Mouse (Mus musculus): ENCODE data around the gene Olfr99.
"Not testable (repeated sequence)": the region's sequence is repeated elsewhere in the genome, so short reads cannot be mapped to it uniquely, and the experiment has no call there.

Olfr99 gene

GRCm38 (mm10) chr17:37283360-37283759 lies at the start of gene Olfr99:
TSS of gene Olfr99 (minus strand) at chr17:37283460.
- DNase-seq, result no peak

GRCm38 (mm10) chr17:37316954-37317353 lies 33.7 kb upstream of the Olfr99 start, which contains the start of gene Olfr102:
TSS of gene Olfr102 (minus strand) at chr17:37317054.
- no peak for DNase-seq

- no peak for DNase-seq
Measured at GRCm38 (mm10) chr17:37310146-37310699, 27.0 kb upstream of the Olfr99 start.

GRCm38 (mm10) chr17:37308483-37308882 lies 25.2 kb upstream of the Olfr99 start:
- DNase-seq, result no peak

DNA sequence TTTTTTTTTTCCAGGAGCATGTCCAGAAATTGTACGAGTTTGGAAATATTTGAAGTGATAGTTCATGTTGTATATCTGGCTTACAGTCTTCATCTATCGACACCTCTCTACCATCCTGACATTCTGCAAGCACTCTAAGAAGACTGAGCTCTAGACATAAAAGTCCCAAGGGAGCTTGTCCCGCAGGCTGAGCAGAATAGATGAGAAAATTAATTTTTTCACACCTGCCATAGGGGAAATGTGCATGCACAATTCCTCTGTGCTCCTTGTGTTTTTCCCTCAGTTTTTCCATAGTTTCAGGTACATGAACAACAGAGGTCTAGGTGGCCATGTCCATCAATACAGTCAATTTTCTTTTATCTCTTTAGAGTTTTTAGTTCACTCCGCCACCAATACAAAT lies 21.0 kb upstream of the Olfr99 start, which contains the start of gene Olfr101:
Gene Olfr101 (minus strand): TSS at position 101 of the 400 bp plus-strand sequence.
- no peak for DNase-seq

- no peak for DNase-seq
Measured at GRCm38 (mm10) chr17:37280331-37280730, 2.9 kb downstream of the Olfr99 start.

DNA sequence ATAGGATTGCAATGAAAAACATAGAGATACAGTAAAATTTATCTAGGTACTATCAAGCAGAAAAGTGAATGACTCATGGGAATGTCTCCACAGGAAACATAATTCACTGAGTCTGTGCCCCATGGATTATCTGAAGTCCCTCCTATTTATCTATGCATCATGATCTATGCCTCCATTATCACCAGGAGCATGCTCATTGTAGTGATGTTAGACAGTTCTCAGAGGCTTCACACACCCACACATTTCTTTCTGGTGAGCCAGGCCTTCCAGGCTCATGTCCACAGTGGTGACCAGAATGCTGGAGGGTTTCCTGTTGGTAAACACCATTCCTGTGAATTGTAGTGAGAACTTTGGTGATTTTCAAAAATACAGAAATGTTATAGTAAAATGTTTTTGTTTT lies 6.7 kb downstream of the Olfr99 start:
- DNase-seq, result no peak

- no peak for DNase-seq
Measured at GRCm38 (mm10) chr17:37275626-37276248, 7.5 kb downstream of the Olfr99 start.

- DNase-seq, result peak; percentile 60
Measured at GRCm38 (mm10) chr17:37270702-37271092, 12.6 kb downstream of the Olfr99 start.

- peak; percentile 94 for DNase-seq
Measured at GRCm38 (mm10) chr17:37270058-37270701, 13.1 kb downstream of the Olfr99 start, which contains the start of gene H2-M3. TSS of gene H2-M3 (plus strand) at chr17:37270220.

DNA sequence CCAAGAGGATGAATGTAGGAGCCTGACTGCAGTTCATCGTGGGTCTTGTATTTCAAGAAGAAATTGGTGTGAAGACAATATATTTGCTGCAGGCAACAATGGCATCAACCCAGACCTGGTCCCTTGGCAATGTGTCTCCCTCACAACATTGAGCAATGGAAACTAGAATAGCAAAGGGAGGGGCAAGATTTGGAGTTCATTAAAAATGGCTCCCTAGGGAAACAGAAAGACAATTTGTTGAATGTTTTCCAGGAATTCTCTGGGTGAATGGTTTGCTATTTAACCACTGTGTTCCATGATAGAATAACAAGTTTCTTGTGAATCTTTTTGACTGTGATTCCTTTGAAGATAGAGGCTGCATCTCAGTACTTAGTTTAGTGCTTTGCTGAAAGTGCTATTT lies 19.6 kb downstream of the Olfr99 start, which contains the start of gene Olfr98:
Gene Olfr98 (minus strand): TSS at position 124 of the 400 bp plus-strand sequence.
- no peak for DNase-seq

DNA sequence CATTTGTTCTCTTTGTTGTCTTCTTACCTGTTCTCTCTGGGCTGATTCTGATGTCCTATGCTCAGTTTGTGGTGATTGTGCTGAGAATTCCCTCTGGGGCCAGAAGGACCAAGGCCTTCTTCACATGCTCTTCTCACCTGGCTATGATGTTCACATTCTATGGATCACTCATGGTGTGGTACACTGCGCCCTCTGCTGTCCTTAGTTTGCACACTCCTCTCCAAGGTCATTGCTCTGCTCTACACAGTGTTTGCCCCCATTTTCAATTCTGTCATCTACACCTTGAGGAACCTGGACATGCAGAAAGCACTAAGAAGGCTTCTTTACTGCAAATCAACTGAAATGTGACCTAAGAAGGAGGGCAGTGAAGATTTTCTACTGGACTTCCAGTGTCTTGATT lies 32.7 kb downstream of the Olfr99 start:
- DNase-seq, result no peak

DNA sequence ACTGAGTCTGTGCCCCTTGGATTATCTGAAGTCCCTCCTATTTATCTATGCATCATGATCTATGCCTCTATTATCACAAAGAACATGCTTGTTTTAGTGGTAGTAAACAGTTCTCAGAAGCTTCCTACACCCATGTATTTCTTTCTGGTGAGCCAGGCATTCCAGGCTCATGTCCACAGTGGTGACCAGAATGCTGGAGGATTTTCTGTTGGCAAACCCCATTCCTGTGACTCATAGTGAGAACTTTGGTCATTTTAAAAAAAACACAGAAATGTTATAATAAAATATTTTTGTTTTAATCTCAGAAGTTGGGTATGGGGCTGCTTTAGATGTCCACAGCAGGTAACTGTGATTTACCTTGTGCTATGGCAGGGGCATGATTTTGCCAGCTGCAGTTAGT lies 33.8 kb downstream of the Olfr99 start:
- DNase-seq, result no peak

GRCm38 (mm10) chr17:37246715-37247114 lies 36.5 kb downstream of the Olfr99 start:
- DNase-seq, result peak; percentile 47

DNA sequence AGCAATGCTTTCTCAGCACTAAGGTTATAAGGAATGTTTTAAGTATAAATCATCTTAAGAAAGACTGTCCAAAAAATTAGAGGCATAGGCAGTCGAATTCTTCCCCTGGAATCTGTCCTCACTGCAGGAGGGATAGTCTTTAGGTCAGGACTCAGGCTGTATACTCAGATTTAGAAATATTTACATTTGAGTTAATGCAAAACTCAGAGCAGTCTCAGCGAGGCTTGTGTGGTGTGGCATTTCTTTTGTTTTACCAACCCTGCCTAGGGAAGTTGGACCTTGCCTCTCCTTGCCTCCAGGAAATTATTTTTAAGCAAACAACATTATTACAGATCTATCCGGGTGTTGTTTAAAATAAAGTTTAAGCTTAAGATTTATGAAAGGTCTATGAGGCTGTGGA lies 41.1 kb downstream of the Olfr99 start:
- DNase-seq, result no peak

DNA sequence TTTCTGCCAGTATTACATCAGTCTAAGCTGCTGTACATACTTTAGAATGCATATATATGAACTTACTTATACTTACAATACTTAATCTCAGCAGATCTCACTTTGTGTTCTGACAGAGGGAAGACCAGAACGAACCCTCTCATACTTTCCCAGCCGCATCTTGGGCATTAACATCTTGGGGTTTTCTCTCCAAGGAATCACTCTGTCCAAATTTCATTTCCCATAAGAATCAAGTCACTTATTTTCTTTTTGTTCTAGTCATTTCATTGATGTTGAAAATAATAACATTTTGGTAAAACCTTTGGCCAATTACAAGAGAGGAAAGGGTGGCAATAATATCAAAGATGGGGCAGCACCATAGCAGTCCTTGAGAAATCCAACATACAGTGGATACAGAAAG lies 46.0 kb downstream of the Olfr99 start, which contains the start of gene Olfr97:
Gene Olfr97 (minus strand): TSS at position 101 of the 400 bp plus-strand sequence.
- DNase-seq, result not testable (repeated sequence)
